Comparison of ENCODE assay signal across 26 mouse cellular contexts in the genomic region with DNA sequence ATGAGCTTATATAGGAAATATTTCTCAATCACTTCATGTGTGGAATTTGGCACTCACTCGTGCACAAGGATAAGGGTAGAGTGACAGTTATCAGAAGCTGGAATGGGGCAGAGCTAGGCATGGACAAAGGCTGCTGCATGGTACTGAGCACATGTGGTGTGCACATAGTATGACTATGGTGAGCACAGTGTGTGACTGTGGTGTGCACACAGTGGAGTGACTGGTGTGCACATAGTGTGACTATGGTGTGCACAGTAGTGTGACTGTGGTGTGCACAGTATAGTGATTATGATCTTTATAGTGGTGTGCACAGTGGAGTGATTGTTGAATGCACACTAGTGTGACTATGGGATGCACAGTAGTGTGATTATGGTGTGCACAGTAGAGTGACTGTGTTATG. TPM values are rescaled to one million over a fixed set of nuclear protein-coding genes. Genes with fewer than 3 reads are reported as not detected.
DNase-seq lines count a peak whose midpoint lies in the region; ATAC-seq lines count a peak whose summit lies in the region.
"Had no signal": no experiment of that assay in that cellular context is flagged by ENCODE, and none has a peak within 500 bp of the region (broad histone marks: within the 10 kb centered on the region; RNA-seq: fewer than 3 reads in every experiment).

No protein-coding gene starts in this region.

- H3K27me3 ChIP-seq in embryonic facial prominence, embryonic 11.5 days (ENCODE audit: control insufficient read depth, insufficient read depth, low read length) = no peaks in the 10 kb centered on the region
- no peaks in the 10 kb centered on the region for H3K27me3 ChIP-seq in embryonic facial prominence, embryonic 10.5 days (replicated peaks; ENCODE audit: low read depth, poor library complexity, severe bottlenecking)
- no peaks in the 10 kb centered on the region for H3K27me3 ChIP-seq in heart, embryonic 16.5 days (ENCODE audit: control insufficient read depth, insufficient read depth, low read length)
- H3K27me3 ChIP-seq in heart, embryonic 11.5 days (ENCODE audit: control insufficient read depth, insufficient read depth, low read length) = peaks cover 2% of the 10 kb centered on the region; the same call in 1 of the 2 replicates
- H3K27me3 ChIP-seq in kidney, embryonic 16.5 days (ENCODE audit: insufficient read depth, low read length) = no peaks in the 10 kb centered on the region
- no peaks in the 10 kb centered on the region for H3K27me3 ChIP-seq in neural tube, embryonic 13.5 days
- H3K27me3 ChIP-seq in neural tube, embryonic 15.5 days (replicated peaks) = no peaks in the 10 kb centered on the region
- H3K27me3 ChIP-seq: intestine, embryonic 15.5 days; limb, embryonic 15.5 days; lung, embryonic 15.5 days; midbrain, embryonic 12.5 days had no signal

- H3K9ac ChIP-seq in embryonic facial prominence, embryonic 11.5 days (replicated peaks; ENCODE audit: low read length) = no peak overlapping the region
- H3K9ac ChIP-seq in heart, embryonic 16.5 days (ENCODE audit: low read length) = no peak overlapping the region
- H3K9ac ChIP-seq in heart, embryonic 11.5 days (ENCODE audit: low read depth, low read length) = no peak overlapping the region
- H3K9ac ChIP-seq in kidney, embryonic 16.5 days (replicated peaks; ENCODE audit: low read length) = no peak overlapping the region
- H3K9ac ChIP-seq in neural tube, embryonic 13.5 days = no peak overlapping the region
- no peak overlapping the region for H3K9ac ChIP-seq in neural tube, embryonic 15.5 days (replicated peaks)
- H3K9ac ChIP-seq: embryonic facial prominence, embryonic 13.5 days; hindbrain, embryonic 13.5 days; intestine, embryonic 15.5 days; limb, embryonic 15.5 days; liver, embryonic 14.5 days; lung, embryonic 15.5 days; midbrain, embryonic 12.5 days had no signal

- no peaks in the 10 kb centered on the region for H3K4me1 ChIP-seq in embryonic facial prominence, embryonic 11.5 days (ENCODE audit: control insufficient read depth, insufficient read depth, low read length)
- no peaks in the 10 kb centered on the region for H3K4me1 ChIP-seq in embryonic facial prominence, embryonic 10.5 days
- peaks cover 7% of the 10 kb centered on the region for H3K4me1 ChIP-seq in heart, embryonic 16.5 days (ENCODE audit: control insufficient read depth, insufficient read depth, low read length)
- H3K4me1 ChIP-seq in heart, embryonic 11.5 days (ENCODE audit: control insufficient read depth, insufficient read depth, low read length) = no peaks in the 10 kb centered on the region
- H3K4me1 ChIP-seq in kidney, embryonic 16.5 days (ENCODE audit: insufficient read depth, low read length) = no peaks in the 10 kb centered on the region
- 0 out of 2 replicates have a peak, but pooled peaks cover 5% of the 10 kb centered on the region for H3K4me1 ChIP-seq in neural tube, embryonic 13.5 days (replicated peaks)
- H3K4me1 ChIP-seq in neural tube, embryonic 15.5 days = peaks cover 4% of the 10 kb centered on the region; the same call in 1 of the 2 replicates
- H3K4me1 ChIP-seq: embryonic facial prominence, embryonic 13.5 days; intestine, embryonic 15.5 days; limb, embryonic 15.5 days; midbrain, embryonic 12.5 days had no signal

- no peaks in the 10 kb centered on the region for H3K36me3 ChIP-seq in embryonic facial prominence, embryonic 11.5 days (replicated peaks; ENCODE audit: control insufficient read depth, insufficient read depth, low read depth, low read length)
- H3K36me3 ChIP-seq in embryonic facial prominence, embryonic 10.5 days (replicated peaks) = no peaks in the 10 kb centered on the region
- H3K36me3 ChIP-seq in heart, embryonic 16.5 days (ENCODE audit: control insufficient read depth, insufficient read depth) = no peaks in the 10 kb centered on the region
- H3K36me3 ChIP-seq in heart, embryonic 11.5 days (ENCODE audit: control insufficient read depth, insufficient read depth, low read length) = no peaks in the 10 kb centered on the region
- H3K36me3 ChIP-seq in kidney, embryonic 16.5 days (ENCODE audit: insufficient read depth, low read length) = no peaks in the 10 kb centered on the region
- no peaks in the 10 kb centered on the region for H3K36me3 ChIP-seq in neural tube, embryonic 13.5 days
- no peaks in the 10 kb centered on the region for H3K36me3 ChIP-seq in neural tube, embryonic 15.5 days
- H3K36me3 ChIP-seq: embryonic facial prominence, embryonic 13.5 days; hindbrain, embryonic 13.5 days; intestine, embryonic 15.5 days; limb, embryonic 15.5 days; lung, embryonic 15.5 days; midbrain, embryonic 12.5 days had no signal

- no peak overlapping the region for H3K27ac ChIP-seq in embryonic facial prominence, embryonic 11.5 days (replicated peaks; ENCODE audit: low read depth, low read length)
- no peak overlapping the region for H3K27ac ChIP-seq in embryonic facial prominence, embryonic 10.5 days (replicated peaks)
- no peak overlapping the region for H3K27ac ChIP-seq in heart, embryonic 16.5 days (ENCODE audit: low read length)
- no peak overlapping the region for H3K27ac ChIP-seq in heart, embryonic 11.5 days (ENCODE audit: low read depth, low read length)
- no peak overlapping the region for H3K27ac ChIP-seq in kidney, embryonic 16.5 days (ENCODE audit: low read length)
- H3K27ac ChIP-seq in neural tube, embryonic 13.5 days (replicated peaks) = no peak overlapping the region
- no peak overlapping the region for H3K27ac ChIP-seq in neural tube, embryonic 15.5 days (replicated peaks)
- H3K27ac ChIP-seq: embryonic facial prominence, embryonic 13.5 days; heart, adult 2 months; hindbrain, embryonic 13.5 days; intestine, embryonic 15.5 days; kidney, postnatal 0 days; left cerebral cortex, adult 2 months; limb, embryonic 15.5 days; liver, embryonic 14.5 days; lung, embryonic 15.5 days; midbrain, embryonic 12.5 days had no signal

- no peaks in the 10 kb centered on the region for H3K9me3 ChIP-seq in embryonic facial prominence, embryonic 11.5 days (replicated peaks; ENCODE audit: control insufficient read depth, low read length)
- no peaks in the 10 kb centered on the region for H3K9me3 ChIP-seq in embryonic facial prominence, embryonic 10.5 days
- no peaks in the 10 kb centered on the region; the same call in 1 of the 2 replicates for H3K9me3 ChIP-seq in heart, embryonic 16.5 days (replicated peaks; ENCODE audit: control insufficient read depth, low read length)
- H3K9me3 ChIP-seq in heart, embryonic 11.5 days (replicated peaks; ENCODE audit: control insufficient read depth, low read length) = no peaks in the 10 kb centered on the region
- no peaks in the 10 kb centered on the region for H3K9me3 ChIP-seq in kidney, embryonic 16.5 days (ENCODE audit: low read length)
- H3K9me3 ChIP-seq in neural tube, embryonic 13.5 days = no peaks in the 10 kb centered on the region
- H3K9me3 ChIP-seq in neural tube, embryonic 15.5 days (replicated peaks) = no peaks in the 10 kb centered on the region
- H3K9me3 ChIP-seq: embryonic facial prominence, embryonic 13.5 days; hindbrain, embryonic 13.5 days; intestine, embryonic 15.5 days; limb, embryonic 15.5 days; lung, embryonic 15.5 days; midbrain, embryonic 12.5 days had no signal

- H3K4me3 ChIP-seq in embryonic facial prominence, embryonic 11.5 days (ENCODE audit: low read depth, low read length) = no peak overlapping the region
- no peak overlapping the region for H3K4me3 ChIP-seq in embryonic facial prominence, embryonic 10.5 days
- H3K4me3 ChIP-seq in heart, embryonic 16.5 days (ENCODE audit: low read length) = no peak overlapping the region
- no peak overlapping the region for H3K4me3 ChIP-seq in heart, embryonic 11.5 days (ENCODE audit: low read depth, low read length)
- no peak overlapping the region for H3K4me3 ChIP-seq in kidney, embryonic 16.5 days (ENCODE audit: low read length)
- H3K4me3 ChIP-seq in neural tube, embryonic 13.5 days = no peak overlapping the region
- no peak overlapping the region for H3K4me3 ChIP-seq in neural tube, embryonic 15.5 days (replicated peaks)
- H3K4me3 ChIP-seq: embryonic facial prominence, embryonic 13.5 days; erythroblast, embryonic 14.5 days; heart, adult 2 months; hindbrain, embryonic 13.5 days; intestine, embryonic 15.5 days; left cerebral cortex, adult 2 months; limb, embryonic 15.5 days; lung, embryonic 15.5 days; midbrain, embryonic 12.5 days; myocyte had no signal

- no peak for DNase-seq in embryonic facial prominence, embryonic 11.5 days (ENCODE audit: low spot score)
- DNase-seq in embryonic facial prominence, embryonic 10.5 days (ENCODE audit: low spot score) = no peak
- no peak for DNase-seq in kidney, postnatal 25 days
- DNase-seq: adrenal gland, adult 8-10 months; cerebellum, adult 11-12 months; cerebellum, postnatal 10 days; gastrocnemius, postnatal 25 days; heart, adult 2 months; lung, postnatal 4 days had no signal

- 66% methylated on average over 1 of the region's 1 CpGs for WGBS in embryonic facial prominence, embryonic 11.5 days
- 83% methylated on average over 1 of the region's 1 CpGs for WGBS in embryonic facial prominence, embryonic 10.5 days
- WGBS in heart, embryonic 16.5 days = 23% methylated on average over 1 of the region's 1 CpGs
- WGBS in heart, embryonic 11.5 days (ENCODE audit: insufficient replicate concordance) = 53% methylated on average over 1 of the region's 1 CpGs
- WGBS in kidney, embryonic 16.5 days = 73% methylated on average over 1 of the region's 1 CpGs
- 81% methylated on average over 1 of the region's 1 CpGs for WGBS in neural tube, embryonic 13.5 days
- whole genome bisulfite sequencing in neural tube, embryonic 15.5 days = 76% methylated on average over 1 of the region's 1 CpGs

- ATAC-seq in embryonic facial prominence, embryonic 11.5 days (replicated peaks; ENCODE audit: insufficient number of reproducible peaks, low FRiP score, low TSS enrichment, low read depth) = 0 out of 2 replicates have a peak, but pooled peaks have one; percentile 65
- 0 out of 2 replicates have a peak, but pooled peaks have one; percentile 28 for ATAC-seq in heart, embryonic 16.5 days (replicated peaks; ENCODE audit: extremely low read depth, insufficient read depth, low FRiP score)
- ATAC-seq in heart, embryonic 11.5 days (replicated peaks; ENCODE audit: insufficient number of reproducible peaks, low FRiP score, low TSS enrichment) = no peak
- peak; percentile 23; the same call in 1 of the 2 replicates for ATAC-seq in kidney, embryonic 16.5 days (ENCODE audit: low FRiP score, low TSS enrichment)
- ATAC-seq in neural tube, embryonic 13.5 days (ENCODE audit: low read depth) = 0 out of 2 replicates have a peak, but pooled peaks have one; percentile 26
- ATAC-seq in neural tube, embryonic 15.5 days (ENCODE audit: low FRiP score) = no peak
- ATAC-seq: activated CD4-positive, CD25-positive, alpha-beta regulatory T cell, adult 4 months; intestine, embryonic 15.5 days had no signal

- H3K4me2 ChIP-seq in embryonic facial prominence, embryonic 11.5 days (ENCODE audit: low read depth, low read length) = no peak overlapping the region
- H3K4me2 ChIP-seq in heart, embryonic 16.5 days (ENCODE audit: low read depth, low read length) = no peak overlapping the region
- no peak overlapping the region for H3K4me2 ChIP-seq in heart, embryonic 11.5 days
- H3K4me2 ChIP-seq in kidney, embryonic 16.5 days (replicated peaks; ENCODE audit: low read depth, low read length) = no peak overlapping the region
- no peak overlapping the region for H3K4me2 ChIP-seq in neural tube, embryonic 13.5 days
- H3K4me2 ChIP-seq in neural tube, embryonic 15.5 days = no peak overlapping the region
- H3K4me2 ChIP-seq: embryonic facial prominence, embryonic 13.5 days; hindbrain, embryonic 13.5 days; intestine, embryonic 15.5 days; limb, embryonic 15.5 days; lung, embryonic 15.5 days; midbrain, embryonic 12.5 days had no signal

RNA-seq across cellular contexts. Expression of a gene that starts 39.5 kb away (rescaled TPM):
- polyA plus RNA-seq in embryonic facial prominence, embryonic 11.5 days (2014; fragmentation: Nextera tagmentation; extraction: Ambion mirVana) = 0.17 TPM in 1 of 2 replicates, not detected in the other
- 0.08 TPM in 1 of 2 replicates, not detected in the other for polyA plus RNA-seq in embryonic facial prominence, embryonic 10.5 days (2016; fragmentation: Nextera tagmentation; extraction: Ambion mirVana)
- 0.15 and 0.22 TPM in 2 replicates for polyA plus RNA-seq in heart, embryonic 16.5 days (2015; fragmentation: Nextera tagmentation; extraction: Ambion mirVana)
- 0.40 TPM in 1 of 2 replicates, not detected in the other for polyA plus RNA-seq in heart, embryonic 11.5 days (2014; fragmentation: Nextera tagmentation; extraction: Ambion mirVana)
- polyA plus RNA-seq in kidney, embryonic 16.5 days (2015; fragmentation: Nextera tagmentation; extraction: Ambion mirVana) = 5.9 and 6.8 TPM in 2 replicates
- polyA plus RNA-seq in neural tube, embryonic 13.5 days (2015; fragmentation: Nextera tagmentation; extraction: Ambion mirVana) = 2.3 and 3.0 TPM in 2 replicates
- polyA plus RNA-seq in neural tube, embryonic 15.5 days (2015; fragmentation: Nextera tagmentation; extraction: Ambion mirVana) = 1.3 and 1.6 TPM in 2 replicates
- polyA plus RNA-seq: erythroblast, embryonic 14.5 days had no signal

Comparison
In these comparisons a context has a peak if more than half of its experiments do, and no peak if none do; other contexts are left out.
1. ATAC-seq: peak in embryonic facial prominence, embryonic 11.5 days (single experiment), heart, embryonic 16.5 days (single experiment), kidney, embryonic 16.5 days (single experiment) and neural tube, embryonic 13.5 days (single experiment); none in heart, embryonic 11.5 days (single experiment) and neural tube, embryonic 15.5 days (single experiment).